Mouse (Mus musculus) neural tube, embryonic 10.5 days (tissue): Measurements from ENCODE around the gene Csnk1g1.
A peak's percentile ranks its signal among the peaks of the same experiment; 100 is the strongest.

Source experiments
- DNase-seq: peaks from one replicate; pipeline ENCODE4 v3.0.0-alpha.2; 2017; ENCODE audit warnings: low spot score; ENCODE audit errors: extremely low spot score

The Csnk1g1 gene

DNA sequence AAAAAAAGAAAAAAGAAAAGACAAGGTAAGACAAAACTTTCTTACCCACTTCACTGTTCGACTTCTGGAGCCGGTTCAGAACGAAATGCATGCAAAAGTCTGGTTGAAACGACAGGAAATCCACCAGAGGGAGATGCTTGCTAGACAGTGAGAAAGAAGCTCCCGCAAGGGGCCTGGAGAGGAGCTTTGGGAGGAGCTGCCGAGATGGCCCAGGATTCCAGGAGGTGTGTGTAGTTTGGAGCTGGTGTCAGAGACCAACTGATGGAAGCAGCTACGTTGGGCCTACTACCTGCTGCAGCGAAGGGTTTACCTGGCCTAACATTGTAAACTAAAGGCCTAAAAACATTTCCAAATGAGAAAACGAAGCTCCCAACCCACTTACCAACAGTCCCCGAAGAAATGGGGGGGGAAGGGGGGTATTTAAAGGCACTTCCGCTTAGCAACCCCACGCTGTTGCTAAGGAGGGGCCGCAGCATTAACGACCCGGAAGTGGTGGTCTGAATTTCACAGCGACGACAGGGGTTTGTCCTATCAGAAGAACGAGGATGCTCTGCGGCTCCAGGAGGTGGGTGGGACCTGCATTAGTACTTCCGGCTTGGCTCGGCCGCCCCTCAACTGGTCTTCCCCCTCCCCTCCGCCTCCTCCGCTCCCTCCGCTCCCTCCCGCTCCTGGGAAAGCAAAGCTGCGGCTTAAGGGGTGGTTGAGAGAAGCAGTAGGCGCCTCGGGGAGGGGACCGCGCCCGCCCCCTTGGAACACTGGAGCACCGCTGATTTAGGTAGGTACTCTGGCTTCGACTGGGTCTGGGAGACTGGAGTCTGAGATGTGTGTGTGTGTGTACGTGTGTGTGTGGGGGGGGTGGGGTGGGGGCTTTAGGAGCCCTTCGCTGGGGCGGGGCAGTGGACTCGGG, at the start of gene Csnk1g1, which contains the start of gene Trip4:
Csnk1g1 (plus strand) TSS at position 531 of the 907 bp plus-strand sequence.
Trip4 (minus strand) TSS at position 401 of the 907 bp plus-strand sequence.
- DNase-seq, result peak; percentile 92

DNA sequence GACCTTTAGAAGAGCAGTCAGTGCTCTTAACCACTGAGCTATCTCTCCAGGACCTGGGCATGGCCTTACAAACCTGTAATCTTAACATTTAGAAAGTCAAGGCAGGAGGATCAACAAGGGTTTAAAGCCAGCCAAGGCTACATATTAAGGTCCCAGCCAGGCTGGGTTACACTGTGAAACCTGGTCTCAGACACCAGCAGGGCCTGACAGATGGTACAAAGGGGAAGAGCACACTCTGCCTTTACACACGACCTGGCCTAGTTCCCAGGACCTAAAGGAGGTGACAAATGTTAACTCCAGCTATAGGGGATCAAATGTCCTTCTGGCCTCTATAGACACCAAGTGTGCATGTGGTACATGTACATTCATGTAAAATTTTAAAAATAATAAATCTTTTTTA, 49.1 kb upstream of the Csnk1g1 start:
- no peak for DNase-seq

DNA sequence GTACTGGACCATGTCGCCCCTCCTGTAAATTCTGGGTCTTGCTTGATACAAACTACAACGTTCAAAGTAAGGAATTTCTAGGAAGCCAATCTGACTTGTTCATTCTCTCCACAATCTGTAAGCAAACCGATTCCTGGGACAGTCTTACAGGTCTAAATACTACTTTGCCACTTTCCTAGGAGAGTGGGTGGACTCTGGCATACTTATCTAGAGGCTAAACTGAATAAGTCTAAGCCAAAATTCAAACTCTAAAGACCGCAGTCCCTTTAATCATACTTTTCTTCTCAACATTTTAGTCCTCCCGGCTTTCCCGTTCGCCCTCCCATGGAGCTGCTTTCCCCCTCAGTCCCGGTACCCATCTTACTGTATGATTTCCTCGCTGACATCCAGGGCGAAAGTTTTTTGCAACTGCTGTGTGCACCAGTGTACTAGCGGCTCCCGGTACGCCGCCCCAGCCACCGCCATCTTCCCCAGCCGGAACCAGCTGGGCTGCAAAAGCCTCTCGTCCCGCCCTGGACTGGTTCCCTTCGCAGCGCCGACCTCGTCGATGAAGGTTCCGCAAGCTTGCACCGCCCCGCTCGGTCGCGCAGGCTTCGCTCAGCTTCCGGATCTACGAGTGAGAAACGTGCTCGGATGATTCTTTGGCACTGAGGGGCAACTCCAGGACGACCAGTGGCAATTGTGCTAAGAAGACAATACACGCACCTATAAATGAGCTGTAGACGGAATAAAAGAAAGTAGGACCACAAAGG, 24.0 kb upstream of the Csnk1g1 start:
- DNase-seq, result peak; percentile 87

DNA sequence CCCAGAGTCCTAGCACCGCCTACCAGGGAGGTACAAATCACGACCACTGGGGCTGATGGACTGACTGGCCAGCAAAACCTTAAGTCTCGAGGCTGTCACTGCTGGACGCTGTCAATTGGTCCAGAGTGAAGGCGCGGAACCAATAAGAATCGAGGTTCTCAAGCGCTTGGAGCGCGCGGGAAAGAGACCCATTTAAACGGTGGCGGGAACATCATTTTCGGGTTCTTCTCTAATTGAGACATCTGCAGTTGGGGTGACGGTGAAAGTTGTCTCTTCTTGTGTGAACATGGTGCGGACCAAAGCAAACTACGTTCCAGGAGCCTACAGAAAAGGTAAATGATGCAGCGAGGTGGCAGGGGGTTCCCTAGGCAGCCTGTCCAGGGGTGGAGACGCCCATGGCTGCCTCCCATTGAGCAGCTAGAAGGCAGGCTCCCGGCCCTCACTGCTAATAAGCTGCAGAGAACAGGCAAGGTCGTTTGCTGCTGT, 18.5 kb upstream of the Csnk1g1 start, which contains the start of gene Pclaf:
Pclaf (plus strand) TSS at position 95 of the 486 bp plus-strand sequence.
- peak; percentile 79 for DNase-seq

DNA sequence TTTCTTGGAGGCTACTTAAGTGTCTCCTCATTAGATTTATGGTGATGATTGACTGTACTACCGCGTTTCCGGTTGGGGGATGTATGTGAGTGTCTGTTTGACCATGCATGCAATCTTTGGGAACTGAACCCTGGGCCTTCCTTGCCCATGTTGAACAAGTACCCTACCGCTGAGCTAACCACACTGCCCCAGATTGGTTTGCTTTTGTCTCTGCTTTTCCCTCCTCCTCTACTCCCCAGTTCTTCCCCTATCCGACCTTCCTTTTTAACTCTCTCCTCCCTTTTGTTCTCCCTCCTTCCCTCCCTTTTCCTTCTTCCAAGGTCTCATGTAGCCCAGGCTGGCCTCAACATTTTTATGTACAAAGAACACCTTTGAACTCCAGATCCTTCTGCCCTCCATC, 17.6 kb upstream of the Csnk1g1 start:
- peak; percentile 31 for DNase-seq

DNA sequence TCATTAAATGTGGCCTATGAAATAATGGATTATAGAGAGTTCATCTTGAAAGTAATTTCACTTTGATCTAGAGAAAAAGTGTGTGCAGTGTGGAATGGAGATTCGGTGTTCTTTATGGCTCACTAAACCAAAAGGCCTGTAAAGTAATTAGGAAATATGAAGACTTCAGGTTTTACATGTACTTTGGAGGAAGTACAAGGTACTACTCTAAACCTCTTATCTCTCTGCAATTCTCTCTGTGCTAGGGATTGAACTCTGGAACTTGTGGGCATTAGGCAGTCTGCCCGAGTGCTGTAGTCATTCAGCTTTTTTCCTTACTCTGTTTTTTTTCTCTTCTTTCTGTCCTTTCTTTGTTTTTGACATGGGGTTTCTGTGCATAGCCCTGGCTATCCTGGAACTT, 11.7 kb upstream of the Csnk1g1 start:
- no peak for DNase-seq

DNA sequence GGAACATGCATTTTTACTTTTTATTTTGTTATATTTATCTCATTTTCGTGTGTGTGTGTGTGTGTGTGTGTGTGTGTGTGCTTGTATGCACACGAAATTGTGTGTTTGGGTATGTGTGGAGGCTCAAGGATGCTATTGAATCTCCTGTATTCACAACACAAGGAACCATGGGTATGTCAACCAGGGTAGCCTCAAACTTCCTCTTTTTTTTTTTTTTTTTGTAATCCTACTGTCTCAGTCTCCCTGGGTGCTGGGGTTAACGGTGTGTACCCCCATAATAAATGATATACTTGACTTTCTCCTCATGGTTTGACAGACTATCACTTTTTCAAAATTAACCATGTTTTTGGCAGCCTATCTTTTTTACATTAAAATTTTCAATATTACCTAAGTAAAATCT, 5.8 kb upstream of the Csnk1g1 start:
- DNase-seq, result no peak

DNA sequence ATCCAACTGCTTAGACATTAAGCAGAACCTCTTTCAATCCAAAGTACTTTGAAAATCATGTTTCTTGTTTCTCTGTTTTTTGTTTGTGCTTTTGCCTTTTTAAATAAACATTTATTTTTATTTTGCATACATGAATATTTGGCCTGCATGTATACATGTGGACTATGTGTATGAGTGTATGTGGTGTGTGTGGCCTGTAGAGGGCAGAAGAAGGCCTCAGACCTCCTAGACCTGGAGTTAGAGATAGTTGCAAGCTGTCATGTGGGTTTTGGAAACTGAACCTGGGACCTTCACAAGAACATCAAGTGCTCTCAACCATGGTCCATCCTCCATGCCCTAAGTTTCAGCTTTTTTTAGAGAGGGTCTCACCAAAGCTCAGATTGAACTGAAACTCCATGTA, 5.3 kb upstream of the Csnk1g1 start:
- no peak for DNase-seq

DNA sequence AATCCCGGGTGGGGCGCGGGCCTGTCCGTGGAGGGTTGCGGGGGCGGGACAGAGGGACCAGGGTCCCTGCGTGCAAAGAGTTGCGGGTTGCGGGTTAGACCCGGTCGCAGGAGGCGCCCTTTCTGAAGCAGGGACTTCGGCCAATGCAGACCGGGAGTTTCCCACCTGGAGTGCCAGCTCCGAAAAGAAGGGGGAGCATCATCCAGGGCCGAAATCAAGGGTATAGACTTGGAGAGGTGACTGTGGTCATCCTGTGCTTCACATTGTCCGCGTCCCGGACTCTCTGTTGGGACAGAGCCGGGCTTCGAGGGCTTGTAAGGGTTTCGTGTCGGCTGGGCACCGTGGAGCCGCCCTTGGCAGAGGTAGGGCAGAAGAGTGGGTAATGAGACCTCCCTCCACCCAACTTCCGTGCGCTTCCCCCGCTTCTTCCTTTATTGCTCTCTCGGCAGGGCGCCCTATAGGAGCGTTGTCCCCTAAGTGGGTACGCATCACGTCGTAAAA, 627 bp downstream of the Csnk1g1 start:
- peak; percentile 65 for DNase-seq

DNA sequence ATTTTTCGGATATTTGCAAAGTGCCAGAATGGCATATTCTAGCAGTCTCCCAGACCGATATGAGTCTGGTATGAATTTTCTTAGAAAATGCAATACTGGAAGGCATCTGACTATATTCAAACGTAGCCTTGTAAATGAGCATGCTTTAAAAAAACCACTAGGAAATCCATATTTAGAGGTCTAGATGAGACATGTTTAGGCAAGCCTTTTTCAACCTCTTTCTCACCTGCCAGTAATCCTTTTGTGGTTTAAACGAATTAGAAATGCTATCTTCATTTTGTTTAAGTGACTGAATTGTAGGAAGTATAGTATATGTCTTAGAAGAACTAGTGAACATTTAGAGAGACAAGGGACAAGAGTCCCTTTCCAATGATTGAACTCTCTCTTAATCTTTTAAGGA, 1.1 kb downstream of the Csnk1g1 start:
- DNase-seq, result no peak

DNA sequence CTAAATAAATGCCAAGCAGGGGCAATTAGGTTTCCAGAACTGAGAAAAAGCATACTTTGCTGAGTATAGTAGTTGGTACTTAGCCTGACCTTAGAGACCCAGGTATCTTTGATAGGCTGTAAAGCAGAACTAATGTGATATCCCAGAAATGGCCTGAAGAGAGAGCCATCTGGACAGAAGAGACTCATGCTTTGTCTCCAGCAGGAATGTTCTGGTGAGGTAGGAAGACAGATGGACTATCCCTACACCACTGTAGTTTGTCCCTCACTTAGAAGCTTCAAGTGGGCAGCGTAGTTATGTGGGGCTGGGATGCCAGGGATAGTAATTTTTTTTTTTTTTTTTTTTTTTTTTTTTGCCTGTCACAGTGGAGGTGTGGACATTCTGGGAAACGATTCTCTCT, 5.3 kb downstream of the Csnk1g1 start:
- no peak for DNase-seq

DNA sequence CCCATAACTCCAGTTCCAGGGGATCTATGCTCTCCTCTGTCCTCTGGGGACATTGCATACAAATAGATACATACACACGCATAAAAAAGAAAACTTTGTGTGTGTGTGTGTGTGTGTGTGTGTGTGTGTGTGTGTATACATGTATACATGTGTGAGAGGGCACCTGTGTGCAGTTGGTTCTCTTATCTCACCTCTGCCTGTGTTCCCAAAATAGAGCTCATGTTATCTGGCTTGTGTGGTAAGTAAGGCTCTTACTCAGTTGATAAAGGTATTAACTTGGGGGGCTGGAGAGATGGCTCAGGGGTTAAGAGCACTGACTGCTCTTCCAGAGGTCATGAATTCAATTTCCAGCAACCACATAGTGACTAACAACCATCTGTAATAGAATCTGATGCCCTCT, 8.3 kb downstream of the Csnk1g1 start:
- DNase-seq, result no peak

DNA sequence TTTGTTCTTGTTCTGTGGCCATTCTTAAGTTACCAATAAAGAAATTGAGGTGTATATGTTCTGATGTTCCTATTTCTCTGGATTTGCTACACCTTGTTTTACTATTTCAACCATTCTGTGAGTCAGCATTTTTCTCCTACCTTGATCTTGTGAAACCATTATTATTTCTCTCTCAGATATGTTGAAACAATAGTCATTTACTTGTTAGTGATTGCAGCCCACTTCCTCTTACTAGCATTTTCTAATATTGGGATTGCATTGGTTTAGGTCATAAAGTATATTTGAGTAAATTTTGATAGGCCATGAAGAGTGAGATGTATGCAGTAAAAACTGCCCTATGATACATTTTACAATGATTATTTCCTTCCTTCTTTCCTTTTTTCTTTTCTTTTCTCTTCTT, 19.7 kb downstream of the Csnk1g1 start:
- DNase-seq, result no peak

DNA sequence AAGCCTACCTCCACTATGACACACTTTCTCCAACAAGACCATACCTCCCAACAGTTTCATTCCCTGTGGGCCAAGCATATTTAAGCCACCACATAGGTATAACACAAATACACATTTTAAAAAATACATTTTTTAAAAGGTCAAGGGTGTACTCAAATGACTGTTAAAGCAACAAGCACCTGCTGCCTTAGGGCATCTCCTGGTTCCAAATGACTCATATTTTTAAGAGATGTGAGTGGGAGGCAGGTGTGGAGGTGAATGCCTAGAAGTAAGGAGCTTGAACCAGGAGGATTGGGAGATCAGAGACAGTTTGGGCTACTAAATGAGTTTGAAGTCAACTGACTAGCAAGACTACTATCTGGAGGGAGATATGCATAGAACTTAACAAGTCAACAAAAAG, 21.1 kb downstream of the Csnk1g1 start:
- no peak for DNase-seq

DNA sequence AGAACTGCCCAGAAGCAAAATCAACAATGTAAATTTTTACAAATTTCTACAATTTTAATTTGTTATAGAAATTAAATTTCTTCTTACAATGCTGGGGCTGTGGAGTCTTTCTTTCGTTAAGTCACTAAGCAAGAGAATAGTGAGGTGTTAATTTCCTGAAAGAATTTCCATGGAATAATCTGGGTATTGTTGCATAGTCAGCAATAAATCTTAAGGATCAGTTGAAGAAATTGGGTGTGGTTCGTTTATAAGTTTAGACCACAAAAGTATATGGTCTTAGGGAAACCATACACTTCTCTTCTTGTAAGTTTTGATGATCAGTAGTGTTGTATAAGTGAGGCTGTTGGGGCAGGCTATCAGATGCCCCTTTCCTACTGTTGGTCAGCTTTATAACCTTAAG, 28.8 kb downstream of the Csnk1g1 start:
- no peak for DNase-seq

DNA sequence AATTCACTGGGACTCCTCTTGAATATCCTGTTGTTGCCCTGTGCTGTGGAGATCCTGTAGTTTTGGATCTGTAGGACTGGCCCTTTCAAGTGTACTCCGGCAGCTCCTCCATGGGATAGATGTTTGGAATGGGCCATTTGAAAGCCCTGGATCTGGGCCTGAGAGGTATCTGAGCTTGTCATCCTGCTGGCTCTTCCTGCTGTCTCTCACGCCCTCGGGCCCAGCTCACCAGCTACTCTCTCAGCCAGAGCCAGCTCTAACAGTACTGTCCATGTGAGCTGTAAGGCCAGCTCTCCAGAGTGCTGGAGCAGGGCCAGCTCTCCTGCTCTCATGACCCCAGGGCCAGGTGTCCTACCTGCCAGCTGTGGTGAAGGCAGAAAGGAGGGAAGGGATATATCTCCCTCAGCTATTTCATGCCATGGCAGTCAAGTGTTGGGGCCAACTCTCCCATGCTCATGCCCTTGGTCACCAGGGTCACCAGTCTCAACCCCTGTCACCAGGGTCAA, 42.4 kb downstream of the Csnk1g1 start:
- no peak for DNase-seq

DNA sequence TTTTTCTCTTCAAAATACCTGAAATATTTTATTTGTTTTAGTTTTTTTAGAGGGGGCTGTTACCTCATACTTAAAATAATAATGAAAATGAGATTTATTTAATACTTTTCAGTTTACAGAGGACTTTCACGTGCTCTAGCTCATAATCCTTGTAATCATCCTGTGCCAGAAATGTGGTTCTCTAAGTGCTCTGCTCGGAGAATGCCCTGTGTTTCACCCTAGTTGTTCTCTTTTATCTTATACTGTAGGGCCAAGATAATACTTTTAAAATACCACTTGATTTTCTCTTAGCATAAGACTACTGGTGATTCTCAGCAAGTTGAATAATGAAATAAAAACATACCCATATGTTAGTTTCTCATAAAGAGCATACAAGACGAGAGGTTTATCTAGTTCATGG, 61.3 kb downstream of the Csnk1g1 start:
- DNase-seq, result no peak

DNA sequence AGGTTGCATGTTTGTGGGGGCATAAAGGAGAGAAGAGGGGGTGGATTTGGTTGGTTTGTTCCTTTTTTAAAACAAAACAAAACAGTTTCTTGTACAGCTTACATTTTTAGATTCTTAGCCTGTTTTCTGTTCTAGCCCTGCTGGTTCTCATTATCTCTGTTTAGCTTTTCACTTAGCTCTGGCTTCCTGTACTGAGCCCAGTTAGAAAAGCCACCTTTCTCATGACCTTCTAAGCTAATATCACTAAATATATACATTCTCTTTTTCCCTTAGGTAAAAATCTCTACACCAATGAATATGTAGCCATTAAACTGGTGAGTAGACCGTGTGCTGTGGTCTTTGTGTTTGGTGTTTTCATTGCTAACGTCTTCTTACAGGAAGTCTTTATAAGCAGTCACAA, 64.5 kb downstream of the Csnk1g1 start:
- no peak for DNase-seq

DNA sequence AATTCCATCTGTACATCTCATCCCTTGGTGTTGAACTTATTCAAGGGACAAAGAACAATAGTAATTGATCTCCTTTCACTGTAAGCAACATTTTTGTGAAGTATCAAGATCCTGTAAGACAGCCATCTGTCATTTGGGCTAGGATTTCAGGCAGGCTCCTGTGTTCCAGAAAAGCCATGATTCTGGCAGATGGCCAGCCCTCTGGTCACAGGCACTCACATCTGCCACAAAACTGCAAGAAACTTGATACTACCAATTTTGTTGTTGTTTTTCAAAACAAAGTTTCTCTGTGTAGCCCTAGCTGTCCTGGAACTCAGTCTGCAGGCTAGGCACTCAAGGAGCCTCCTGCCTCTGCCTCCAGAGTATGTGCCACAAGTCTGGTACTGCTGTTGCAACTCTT, 67.2 kb downstream of the Csnk1g1 start:
- DNase-seq, result no peak

DNA sequence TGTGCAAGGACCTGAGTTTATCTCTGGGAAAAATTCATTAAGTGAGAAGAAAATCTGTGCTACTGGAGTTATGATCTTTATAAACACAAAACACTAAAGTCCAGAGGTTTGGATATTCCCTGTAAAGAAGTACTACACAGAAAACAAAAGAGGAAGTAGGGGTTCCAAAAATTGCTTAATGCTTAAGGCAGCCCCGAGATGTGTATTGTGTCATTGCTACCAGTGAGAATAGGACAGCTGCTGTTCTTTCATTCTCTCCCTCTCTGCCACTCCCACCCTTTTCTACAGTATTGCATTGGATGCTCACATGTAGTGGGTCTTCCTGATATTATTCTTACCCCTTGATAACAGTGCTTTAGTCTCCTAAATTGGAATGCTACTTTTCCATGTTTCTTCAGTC, 74.1 kb downstream of the Csnk1g1 start:
- DNase-seq, result no peak

DNA sequence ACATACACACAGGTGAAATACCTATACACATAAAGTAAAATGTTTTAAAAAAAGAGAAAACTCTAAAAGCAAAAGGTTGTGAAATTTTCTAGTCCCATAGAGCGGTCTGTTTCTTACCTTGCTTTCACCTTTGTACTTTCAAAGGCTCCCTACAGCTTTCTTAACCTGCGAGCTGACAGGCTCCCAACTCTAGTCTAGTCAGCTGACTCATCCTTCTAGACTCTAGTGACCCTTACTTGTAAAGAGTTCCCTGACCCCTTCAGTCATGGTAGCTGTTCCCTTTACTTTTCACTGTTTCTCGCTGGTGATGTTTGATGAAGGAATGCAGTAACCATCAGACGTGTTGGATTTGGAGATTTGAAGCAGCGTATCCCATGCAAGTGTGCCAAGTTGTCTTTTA, 78.3 kb downstream of the Csnk1g1 start:
- no peak for DNase-seq
